Mouse (Mus musculus) mesoderm, embryonic 11.5 days (tissue): ENCODE measurements around the gene Lyl1.

Source experiments
- DNase-seq: peaks from one replicate; pipeline ENCODE4 v3.0.0-alpha.2; 2012; ENCODE audit warnings: low read depth, low spot score

Lyl1 gene

DNA sequence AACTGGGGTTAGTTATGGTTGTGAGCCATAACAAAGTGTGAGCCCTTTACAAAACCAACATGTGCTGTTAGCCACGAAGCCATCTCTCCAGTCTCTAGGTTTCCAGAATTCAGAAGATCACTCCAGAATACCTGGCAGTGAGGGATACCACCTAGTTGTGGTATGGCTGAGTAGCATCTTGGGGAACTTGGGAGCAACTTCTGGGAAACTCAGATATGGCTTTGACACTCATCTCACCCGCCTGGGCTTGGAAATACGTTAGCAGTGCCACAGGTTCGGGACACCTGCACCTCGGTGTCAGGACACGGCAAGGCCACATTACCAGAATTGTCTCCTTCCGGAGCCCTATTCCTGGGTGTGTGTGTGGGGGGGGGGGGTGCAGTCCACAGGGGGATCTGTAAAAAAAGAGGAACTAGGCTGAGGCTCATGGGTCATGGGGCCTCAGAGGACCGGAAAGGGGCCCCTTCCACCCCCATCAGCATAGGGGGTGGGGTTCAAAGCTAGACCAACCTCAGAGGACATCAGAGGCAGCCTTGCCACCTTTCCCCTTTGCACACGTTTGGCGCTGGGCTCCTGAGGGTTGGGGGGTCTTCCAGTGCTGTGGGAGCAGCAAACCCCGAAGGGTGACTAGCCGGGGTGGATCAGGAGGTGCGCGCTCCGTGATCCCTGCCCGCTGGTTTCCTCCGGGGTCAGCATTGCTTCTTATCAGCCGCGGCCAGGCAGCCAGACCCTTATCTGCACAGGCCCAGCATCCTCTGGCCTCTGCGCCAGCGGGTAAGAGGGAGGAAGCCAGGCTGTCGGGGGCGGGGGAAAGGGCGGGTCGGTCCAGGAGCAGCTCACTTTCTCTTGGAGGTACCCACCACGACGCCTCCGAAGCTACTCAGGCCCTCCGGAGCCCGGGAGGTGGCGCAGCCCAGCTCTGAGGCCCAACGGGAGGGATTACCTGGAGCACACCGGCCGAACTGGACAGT is at the start of gene Lyl1:
Lyl1 (plus strand) TSS at position 517 of the 971 bp plus-strand sequence.
- DNase-seq, result peak; percentile 57

DNA sequence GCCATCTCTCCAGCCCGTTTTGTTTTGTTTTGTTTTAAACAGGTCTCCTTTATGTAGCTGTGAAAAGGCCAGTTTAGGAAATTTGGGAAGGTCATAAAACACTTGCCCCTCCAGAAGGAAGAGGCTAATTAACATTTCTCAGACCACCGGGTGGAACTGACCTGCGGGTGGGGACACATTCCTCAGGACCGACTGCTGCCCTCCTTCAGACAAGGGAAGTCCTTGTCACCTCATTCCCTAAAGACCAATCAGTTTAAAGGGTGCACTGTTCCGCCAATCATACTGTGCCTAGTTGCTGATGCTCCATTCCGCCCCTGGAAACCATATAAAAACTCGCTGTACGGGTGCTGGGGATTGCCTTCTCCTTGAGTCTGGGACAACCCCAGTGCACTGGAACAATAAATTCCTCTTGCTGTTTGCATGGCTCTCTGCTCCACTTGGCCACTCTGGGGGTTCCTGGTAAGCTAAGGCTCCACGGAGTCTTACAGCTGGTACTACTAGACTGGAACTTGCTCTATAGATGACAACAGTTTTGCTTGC is 48.1 kb upstream of the Lyl1 start:
- DNase-seq, result no peak

DNA sequence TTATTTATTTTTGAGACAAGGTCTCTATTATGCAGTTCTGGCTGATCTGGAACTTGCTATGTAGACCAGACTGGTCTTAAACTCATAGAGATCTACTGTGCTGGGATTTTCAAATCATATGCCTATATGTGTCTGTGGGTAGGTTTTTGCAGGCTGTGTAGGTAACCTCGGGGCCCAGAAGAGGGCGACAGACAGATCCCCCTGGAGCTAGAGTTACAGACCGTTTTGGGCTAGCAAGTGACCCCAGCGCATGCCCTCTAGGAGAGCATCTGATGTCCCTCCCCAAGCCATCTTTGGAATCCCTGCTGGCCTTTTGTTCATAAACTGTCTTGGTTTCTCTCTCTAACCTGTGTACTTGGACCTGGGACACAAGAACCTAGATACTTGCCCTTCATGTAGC is 46.7 kb upstream of the Lyl1 start:
- no peak for DNase-seq

DNA sequence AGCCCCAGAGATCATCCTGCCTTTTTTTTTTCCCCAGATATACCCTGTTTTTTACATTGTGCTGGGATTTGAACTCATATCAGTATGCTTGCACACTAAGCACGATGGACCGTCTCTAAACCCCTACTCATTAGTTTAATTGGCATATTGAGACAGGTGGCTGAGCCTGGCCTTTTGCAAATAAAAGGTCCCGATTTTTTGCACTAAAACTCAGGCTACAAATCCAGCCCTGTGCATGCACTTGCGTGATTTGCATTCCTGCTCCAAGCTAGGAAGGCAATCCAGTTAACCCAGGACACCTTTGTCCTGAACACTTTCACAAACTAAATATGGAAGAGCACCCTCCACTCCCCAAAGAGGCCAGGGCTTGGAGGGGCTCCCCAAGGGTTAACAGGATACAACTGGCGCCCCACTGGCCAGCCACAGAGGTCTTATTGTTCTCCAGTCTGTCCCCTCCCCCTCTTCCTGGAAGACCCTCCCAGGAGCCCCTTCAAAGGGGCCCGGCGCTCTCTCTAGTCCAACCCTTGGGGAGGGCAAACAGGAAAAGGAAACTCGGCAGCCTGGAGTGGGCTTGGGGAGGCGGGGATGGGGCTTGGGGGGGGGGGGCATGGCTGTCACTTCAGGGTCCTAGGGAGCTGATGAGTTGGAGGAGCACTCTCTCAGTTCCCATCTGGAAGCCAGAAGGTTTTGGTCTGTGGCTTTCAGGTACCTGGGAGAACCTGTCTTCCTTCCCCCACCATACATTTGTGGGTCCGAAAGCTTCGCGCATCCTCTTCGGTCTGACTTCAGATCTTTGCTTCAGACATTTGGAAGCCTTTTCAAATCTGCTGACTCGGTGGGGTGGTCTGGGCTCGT is 45.7 kb upstream of the Lyl1 start:
- DNase-seq, result peak; percentile 92

DNA sequence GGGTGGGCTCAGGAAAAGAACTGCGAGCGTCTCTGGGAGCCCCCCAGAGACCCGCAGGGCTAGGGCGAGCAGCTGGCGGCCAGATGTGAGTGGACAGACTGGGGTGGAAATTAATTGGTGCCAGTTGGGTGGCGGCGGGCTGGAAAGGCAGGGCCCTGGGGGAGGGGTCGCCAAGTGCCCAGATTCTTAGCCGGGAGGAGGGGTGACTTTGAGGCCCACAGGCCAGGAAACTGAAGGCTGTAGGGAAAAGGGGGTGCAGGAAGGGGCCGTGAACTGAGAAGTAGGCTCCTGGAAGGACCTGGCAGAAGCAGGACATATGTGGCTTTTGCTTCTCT is 45.1 kb upstream of the Lyl1 start:
- DNase-seq, result peak; percentile 92

DNA sequence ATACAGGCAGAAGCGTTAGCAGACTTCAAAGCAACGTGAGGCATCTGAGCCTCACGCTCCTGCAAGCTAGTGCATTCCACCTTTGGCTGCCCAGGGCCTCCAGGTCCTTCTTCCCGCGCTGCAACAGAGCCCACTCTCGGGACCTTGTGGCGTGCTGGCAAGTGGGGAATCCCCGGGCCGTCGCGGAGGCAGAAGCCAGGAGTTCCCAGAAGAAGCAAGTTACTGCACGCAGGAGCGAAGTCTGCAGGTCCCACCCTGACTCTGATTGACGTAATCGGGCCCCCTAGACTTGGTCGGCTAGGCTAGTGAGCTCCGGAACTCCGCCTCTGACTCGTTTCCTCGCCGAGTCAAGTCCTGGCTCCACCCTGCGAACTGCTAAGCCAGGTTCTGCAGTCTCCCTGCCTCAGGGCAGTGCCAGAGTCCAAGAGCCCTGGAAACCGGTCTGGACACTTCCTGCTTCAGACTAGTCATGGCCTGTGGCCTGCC is 44.6 kb upstream of the Lyl1 start:
- DNase-seq, result peak; percentile 80

DNA sequence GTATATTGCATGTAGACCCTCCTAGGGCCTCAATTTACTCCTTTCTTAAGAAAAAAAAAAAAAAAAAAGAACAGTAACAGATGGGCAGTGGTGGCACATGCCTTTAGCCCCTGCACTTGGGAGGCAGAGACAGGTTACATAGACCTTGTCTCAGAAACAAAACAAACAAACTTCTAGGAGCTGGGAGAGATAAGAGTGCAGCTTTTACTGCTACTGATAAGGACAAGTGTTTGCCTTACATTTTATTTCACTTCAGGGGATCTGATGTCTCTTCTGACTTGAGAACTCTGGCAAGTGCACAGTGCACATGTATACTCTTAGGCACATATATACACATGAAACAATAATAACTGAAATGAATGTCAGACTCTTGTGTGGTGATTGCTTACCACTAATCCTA is 44.1 kb upstream of the Lyl1 start:
- DNase-seq, result no peak

DNA sequence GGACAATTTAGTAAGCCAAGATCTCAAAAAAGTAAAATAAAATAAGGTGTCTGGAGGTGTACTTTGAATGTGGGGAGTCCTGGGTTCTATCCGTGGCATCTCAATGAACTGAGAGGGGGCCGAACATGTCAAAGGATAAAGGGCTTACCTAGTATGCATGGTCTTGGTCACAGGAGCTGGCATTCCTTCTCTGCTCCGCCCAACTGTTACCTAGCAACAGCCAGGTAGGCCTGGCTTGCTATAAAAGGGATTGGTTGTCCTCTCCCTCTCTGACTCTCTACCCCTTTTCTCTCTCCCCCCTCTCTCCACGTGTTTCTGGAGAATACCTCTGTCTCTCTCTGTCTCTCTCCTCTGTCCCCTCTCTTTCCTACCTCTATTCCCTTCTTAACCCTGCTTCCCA is 43.6 kb upstream of the Lyl1 start:
- no peak for DNase-seq

DNA sequence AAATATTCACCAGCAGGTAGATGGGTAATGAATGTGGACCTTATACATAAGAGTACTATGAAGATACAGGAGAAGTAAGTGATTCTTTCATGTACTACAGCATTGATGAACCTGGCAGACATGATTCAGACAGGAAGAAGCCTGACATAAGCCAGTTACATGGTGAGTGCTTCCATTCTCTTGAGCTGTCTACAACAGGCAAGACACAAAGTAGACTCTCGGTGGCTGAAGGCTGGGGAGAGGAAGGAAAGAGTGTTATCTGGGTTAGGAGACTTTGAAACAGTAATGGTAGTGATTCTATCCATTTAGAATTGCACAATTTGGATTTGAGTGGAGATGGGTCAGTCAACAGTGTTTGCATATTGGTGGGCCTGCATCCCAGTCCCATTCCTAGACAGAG is 42.3 kb upstream of the Lyl1 start:
- no peak for DNase-seq

DNA sequence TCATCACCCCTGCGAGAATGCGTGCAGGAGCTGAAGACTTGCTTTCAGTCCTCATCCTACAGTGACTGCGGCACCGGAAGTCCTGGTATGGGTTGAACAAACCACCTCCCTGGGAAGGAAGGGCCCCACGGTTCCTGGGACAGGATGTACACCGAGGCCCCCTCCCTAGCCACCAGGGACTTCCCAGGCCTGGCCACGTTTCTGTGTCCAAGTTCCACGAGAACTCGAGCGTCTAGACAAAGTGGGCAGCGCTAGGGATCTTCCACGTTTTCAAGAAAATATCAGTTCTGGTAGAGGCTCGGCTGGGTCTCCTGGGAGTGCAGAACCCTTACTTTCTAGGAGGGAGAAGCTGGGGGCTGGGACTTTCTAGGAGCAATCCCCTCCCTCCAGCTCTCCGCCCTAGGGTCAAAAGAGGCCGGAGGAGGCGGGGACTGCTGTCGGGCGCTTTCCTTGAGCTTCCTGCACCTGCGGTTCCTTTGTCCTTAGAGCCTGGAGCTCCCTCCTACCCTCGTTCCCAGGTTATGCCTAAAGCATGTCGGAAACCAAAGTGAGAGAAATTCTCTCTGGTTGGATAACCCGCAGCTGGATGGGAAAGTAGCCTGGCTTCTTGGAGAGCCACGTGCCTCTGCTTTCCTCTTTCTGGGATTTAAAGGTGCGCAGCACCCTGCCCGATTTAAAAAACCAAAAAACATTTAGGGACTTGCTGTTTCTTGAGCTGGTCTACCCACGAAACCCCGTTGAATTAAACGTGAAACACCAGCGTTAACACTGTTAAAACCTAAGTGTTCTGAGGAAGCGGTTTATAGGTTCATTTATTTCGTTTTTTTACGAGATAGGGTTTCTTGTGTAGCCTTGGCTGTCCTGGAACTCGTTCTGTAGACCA is 41.1 kb upstream of the Lyl1 start:
- DNase-seq, result peak; percentile 82

DNA sequence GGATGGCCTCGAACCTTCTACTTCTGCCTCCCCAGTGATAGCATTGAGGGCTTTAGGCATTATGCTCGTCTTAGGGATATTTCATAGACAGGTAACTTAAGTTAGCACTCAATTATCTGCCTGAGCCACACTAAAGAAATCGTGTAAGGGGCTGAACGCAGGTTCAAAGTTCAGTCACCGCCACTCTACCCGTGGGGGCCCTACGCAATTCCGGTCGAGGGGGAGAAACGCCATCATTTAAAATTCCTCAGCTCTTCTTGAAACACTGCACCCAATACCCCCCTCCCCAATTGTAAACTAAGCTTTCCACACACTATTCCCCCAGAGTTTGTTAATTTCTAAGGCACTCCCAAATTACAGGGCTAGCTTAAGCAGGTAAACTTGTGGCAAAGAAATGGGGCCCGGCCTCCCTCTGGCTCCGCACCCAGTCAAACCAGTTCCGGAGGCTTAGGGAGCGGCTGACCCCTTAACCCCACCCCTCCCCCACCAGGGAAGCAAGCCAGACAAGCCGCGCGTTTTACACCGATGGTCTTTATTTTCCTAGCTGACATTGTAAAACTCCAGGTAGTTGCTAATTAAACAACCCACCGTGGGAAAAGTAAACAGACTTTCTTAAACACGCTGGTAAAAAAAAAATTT is 40.3 kb upstream of the Lyl1 start:
- DNase-seq, result peak; percentile 78

DNA sequence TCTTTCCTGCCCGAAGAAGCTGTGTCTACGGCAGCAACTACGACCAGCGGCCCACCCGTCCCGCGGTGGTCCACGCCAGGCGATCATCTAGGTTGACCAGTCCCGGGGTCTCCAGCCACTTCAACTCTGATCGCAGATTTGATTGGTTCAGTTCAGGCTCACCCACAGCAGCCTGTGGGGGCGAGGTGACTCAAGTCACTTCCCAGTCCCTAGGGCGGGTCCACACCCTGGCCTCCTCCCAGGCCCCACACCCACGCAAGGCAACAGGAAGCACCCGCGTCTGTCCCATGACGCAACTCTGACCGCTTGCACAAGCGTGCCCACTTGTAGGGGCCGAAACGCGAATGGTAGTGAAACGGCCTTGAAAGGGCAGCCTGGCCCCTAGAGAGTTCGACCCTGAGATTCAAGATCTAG is 39.8 kb upstream of the Lyl1 start:
- peak; percentile 70 for DNase-seq

DNA sequence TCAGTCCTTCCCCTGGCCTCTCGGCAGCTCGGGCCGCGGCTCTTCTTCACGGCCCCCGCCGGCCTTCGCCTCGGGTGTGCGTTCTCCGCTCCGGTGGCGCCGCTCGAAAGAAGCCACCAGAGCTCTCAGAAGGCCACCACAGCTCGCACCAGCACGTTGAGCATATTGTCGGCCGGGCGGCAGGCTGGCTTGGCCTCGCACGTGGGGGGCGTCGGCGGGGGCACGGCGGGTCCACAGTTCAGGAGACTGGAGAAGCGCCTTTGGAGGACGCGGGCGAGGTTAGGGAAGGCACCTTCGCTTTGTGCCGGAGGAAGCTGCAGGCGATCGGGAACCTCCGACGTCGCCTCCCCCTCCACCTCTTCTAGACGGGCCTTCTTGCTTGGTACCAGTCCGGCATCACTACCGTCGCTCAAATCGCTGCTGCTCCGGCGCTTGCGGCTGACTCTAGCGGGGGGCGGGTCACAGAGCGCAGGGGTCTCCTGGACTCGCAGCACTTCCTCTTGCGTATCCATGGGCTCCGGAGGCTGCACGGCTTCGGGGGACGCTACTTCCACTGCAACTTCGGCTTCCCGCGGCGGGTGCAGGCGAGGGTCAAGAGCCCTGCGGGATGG is 39.2 kb upstream of the Lyl1 start:
- no peak for DNase-seq

DNA sequence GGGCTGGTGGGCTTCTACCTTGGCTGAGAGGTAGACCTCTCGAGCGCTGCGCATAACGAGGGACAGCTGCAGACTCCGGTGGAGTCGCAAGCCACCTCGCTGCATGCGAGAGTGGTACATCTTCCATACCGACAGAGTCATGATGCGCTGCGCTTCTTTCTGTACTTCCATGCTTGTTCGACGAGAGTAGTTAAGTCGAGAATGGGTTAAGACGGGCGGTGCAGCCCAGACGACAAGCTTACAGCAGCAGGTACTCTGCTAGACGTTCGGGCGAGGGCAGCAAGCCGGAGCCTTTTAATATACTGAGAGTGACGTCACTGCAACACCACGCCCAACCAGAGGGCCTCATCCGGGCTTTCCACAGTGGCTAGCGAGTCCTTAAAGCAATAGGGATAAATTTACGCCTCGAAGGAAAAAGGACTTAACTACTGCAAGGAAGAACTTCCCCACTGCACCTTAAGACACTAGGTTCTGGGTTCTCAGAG is 38.6 kb upstream of the Lyl1 start, which contains the start of gene Ier2:
Ier2 (minus strand) TSS at position 272 of the 485 bp plus-strand sequence.
- DNase-seq, result peak; percentile 95

DNA sequence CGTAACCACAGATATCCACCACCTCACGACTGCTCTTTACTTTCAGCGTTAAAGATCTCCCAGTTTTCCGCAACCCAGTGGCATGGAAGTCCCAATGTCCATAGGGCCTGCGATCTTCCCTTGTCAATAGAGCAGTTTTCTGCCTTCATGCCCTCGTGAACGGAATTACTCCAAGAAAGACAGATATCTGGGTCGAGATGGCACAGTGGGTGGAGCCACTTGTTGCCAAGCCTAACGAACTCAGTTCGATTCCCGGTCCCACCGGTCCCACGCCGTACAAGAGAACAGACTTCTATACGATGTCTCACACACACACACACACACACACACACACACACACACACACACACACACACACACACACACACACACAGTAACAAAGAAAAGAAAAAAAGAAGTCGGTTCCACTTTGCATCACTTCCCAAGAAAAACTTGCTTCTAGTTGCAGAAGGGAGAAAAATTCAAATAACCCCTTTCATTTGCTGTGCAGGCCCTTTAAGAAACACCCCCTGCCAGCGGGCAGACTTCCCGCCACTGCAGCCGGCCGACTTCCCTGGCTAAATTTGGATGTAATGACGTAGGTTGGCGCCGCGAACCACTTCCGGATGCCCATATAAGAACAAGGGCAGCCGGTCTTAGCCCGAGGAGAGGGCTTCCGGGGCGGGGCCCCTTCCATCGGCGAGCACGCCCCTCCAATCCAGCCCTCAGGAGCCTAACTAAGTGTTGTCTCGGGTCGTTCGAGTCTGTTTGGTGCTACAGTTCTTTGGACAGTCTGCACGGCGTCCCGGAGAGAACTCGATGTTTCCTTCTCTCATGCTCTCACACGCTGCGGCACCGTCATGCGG is 37.6 kb upstream of the Lyl1 start:
- peak; percentile 98 for DNase-seq

DNA sequence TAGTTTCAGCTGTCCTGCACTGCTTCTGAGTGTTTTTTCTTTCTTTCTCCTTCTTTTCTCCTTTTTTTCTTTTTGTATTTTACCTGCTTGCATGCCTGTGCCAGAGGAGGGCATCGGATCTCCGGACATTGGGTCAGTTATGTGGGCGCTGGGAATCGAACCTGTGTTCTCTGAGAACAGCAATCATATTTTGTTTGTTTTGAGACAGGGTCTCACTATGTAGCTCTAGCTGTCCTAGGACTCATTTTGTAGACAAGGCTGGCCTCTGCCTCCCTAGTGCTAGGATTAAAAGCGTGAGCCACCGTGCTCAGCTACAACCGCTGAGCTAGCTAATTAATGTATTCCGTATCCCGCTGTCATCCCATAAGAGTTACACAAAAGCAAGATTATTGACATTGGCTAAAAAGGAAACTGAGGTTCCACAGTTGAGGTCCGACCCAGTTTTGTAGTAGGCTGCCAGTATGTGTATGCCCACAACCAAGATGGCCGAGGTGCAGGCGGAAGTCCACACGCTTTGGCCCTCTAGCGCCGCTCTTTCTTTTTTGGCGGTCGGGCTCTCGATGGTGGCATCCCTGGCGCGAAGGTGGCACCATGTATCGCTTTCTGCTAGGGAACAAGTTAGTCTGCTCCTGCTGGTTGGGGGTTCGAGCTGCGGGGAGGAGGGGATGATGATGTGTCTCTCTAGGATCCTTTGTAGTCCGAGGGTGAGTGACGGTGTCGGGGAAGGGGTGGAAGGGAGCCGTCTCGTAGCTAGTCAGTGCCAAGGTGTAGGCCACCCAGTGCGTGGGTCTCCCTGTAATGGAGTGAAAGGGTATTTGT is 36.5 kb upstream of the Lyl1 start:
- peak; percentile 69 for DNase-seq

DNA sequence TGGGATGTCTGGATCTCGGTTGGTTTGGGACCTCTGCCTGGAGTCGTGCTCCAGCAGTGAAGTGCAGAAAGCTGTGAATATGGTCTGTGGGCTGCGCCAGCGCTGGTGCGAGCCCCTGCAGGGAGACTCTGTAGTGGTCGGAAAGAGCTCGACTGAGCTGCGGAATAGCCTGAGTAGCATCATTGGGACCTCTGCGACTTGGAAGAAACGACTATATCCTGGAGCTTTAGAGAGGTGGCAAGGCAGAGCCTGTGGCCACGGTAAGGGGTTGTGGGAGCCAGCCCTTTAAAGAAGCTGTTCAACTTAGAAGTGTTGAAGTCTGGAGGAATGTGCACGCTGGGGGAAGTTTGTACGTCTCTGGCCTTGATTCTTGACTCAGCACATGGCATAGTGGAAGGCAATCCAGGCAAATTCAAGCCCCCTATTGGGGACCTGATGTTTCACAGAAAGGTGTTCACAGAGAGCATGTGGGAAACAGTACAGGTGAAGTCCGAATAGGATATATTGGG is 35.8 kb upstream of the Lyl1 start:
- DNase-seq, result no peak

DNA sequence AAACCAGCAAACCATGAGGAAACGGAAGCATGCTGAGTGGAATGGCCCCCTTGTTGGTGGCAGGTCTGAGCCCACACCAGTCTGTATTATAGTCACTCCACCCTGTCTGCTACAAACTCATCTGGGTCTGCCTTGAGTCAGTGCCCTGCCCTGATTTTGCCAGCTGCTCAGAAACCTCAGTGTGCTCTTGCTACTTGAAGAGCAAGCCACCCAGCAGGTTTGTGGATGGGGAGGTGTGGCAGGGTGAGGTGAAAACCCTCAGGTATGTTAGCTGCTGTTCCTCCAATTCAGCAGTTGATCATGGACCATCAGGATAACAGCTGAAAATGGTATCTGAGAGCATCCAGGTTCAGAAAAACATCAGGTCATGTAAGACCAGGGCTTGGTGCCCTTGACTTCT is 33.2 kb upstream of the Lyl1 start:
- no peak for DNase-seq
